Mouse (Mus musculus): ENCODE results near the gene Fam196b.

Fam196b gene

GRCm38 (mm10) chr11:34332344-34333031, 17.9 kb downstream of the Fam196b start:
- no peak for DNase-seq (ENCODE audit: low spot score in 2 of 2)

- no peak for DNase-seq (ENCODE audit: low spot score in 2 of 2)
Observed at GRCm38 (mm10) chr11:34337907-34338306, 23.3 kb downstream of the Fam196b start.

- DNase-seq (ENCODE audit: low spot score in 2 of 2), result no peak
Observed at GRCm38 (mm10) chr11:34339693-34340092, 25.1 kb downstream of the Fam196b start.

- DNase-seq (ENCODE audit: low spot score in 2 of 2), result no peak
Observed at GRCm38 (mm10) chr11:34343742-34344307, 29.2 kb downstream of the Fam196b start.

- DNase-seq (ENCODE audit: low spot score in 2 of 2), result no peak
Observed at GRCm38 (mm10) chr11:34344310-34344709, 29.7 kb downstream of the Fam196b start.

GRCm38 (mm10) chr11:34348287-34348918, 33.8 kb downstream of the Fam196b start:
- DNase-seq (ENCODE audit: low spot score in 2 of 2), result no peak

- no peak for DNase-seq (ENCODE audit: low spot score in 2 of 2)
Observed at GRCm38 (mm10) chr11:34349453-34350056, 34.9 kb downstream of the Fam196b start.

- no peak for DNase-seq (ENCODE audit: low spot score in 2 of 2)
Observed at GRCm38 (mm10) chr11:34355406-34355805, 40.8 kb downstream of the Fam196b start.

- no peak for DNase-seq (ENCODE audit: low spot score in 2 of 2)
Observed at GRCm38 (mm10) chr11:34356109-34356508, 41.5 kb downstream of the Fam196b start.

- no peak for DNase-seq (ENCODE audit: low spot score in 2 of 2)
Observed at GRCm38 (mm10) chr11:34372224-34372623, 57.6 kb downstream of the Fam196b start.

- DNase-seq (ENCODE audit: low spot score in 2 of 2), result no peak
Observed at GRCm38 (mm10) chr11:34375557-34375956, 60.9 kb downstream of the Fam196b start.

GRCm38 (mm10) chr11:34377649-34378048, 63.0 kb downstream of the Fam196b start:
- no peak for DNase-seq (ENCODE audit: low spot score in 2 of 2)

- DNase-seq (ENCODE audit: low spot score in 2 of 2), result no peak
Observed at GRCm38 (mm10) chr11:34383501-34383900, 68.9 kb downstream of the Fam196b start.

- no peak for DNase-seq (ENCODE audit: low spot score in 2 of 2)
Observed at GRCm38 (mm10) chr11:34384178-34384577, 69.6 kb downstream of the Fam196b start.

- DNase-seq (ENCODE audit: low spot score in 2 of 2), result no peak
Observed at GRCm38 (mm10) chr11:34385001-34385688, 70.5 kb downstream of the Fam196b start.

GRCm38 (mm10) chr11:34389261-34390116, 74.9 kb downstream of the Fam196b start:
- DNase-seq (ENCODE audit: low spot score in 2 of 2), result no peak

GRCm38 (mm10) chr11:34392105-34392504, 77.5 kb downstream of the Fam196b start:
- no peak for DNase-seq (ENCODE audit: low spot score in 2 of 2)

- peak; percentile 3 to 24 for DNase-seq (ENCODE audit: low spot score in 2 of 2)
Observed at GRCm38 (mm10) chr11:34395802-34396201, 81.2 kb downstream of the Fam196b start.

- DNase-seq (ENCODE audit: low spot score in 2 of 2), result no peak
Observed at GRCm38 (mm10) chr11:34397661-34398060, 83.0 kb downstream of the Fam196b start.

- no peak for DNase-seq (ENCODE audit: low spot score in 2 of 2)
Observed at GRCm38 (mm10) chr11:34398555-34398954, 83.9 kb downstream of the Fam196b start.

- no peak for DNase-seq (ENCODE audit: low spot score in 2 of 2)
Observed at GRCm38 (mm10) chr11:34401343-34401742, 86.7 kb downstream of the Fam196b start.
